Mouse (Mus musculus) liver, embryonic 12.5 days (tissue): Measurements from ENCODE around the gene Cldn34c4. TPM values are rescaled to one million over a fixed set of nuclear protein-coding genes. Genes with fewer than 3 reads are reported as not detected.

Experiments used
- ATAC-seq: fragments of 200-750 bp; cut with Nextera tagmentation; 2 replicates; pipeline ENCODE4 v1.8.0; 2017; ENCODE audit warnings: moderate number of reproducible peaks, mild to moderate bottlenecking, moderate library complexity
- H3K27ac ChIP-seq: fragments of 300-500 bp; sonication (generic); 2 replicates; pipeline ENCODE4 v1.5.1; 2016; ENCODE audit warnings: mild to moderate bottlenecking
- H3K27me3 ChIP-seq: fragments of 300-500 bp; sonication (generic); replicated peaks from 2 replicates; pipeline ENCODE4 v1.6.1; 2016; ENCODE audit warnings: mild to moderate bottlenecking, moderate library complexity
- H3K36me3 ChIP-seq: fragments of 300-500 bp; sonication (generic); 2 replicates; pipeline ENCODE4 v1.6.1; 2016; ENCODE audit warnings: mild to moderate bottlenecking, moderate library complexity
- H3K4me1 ChIP-seq: fragments of 300-500 bp; sonication (generic); 2 replicates; pipeline ENCODE4 v1.6.1; 2016
- H3K4me2 ChIP-seq: fragments of 300-500 bp; sonication (generic); 2 replicates; pipeline ENCODE4 v1.6.1; 2016; ENCODE audit warnings: mild to moderate bottlenecking, moderate library complexity
- H3K4me3 ChIP-seq: fragments of 300-500 bp; sonication (generic); 2 replicates; pipeline ENCODE4 v1.5.1; 2016; ENCODE audit warnings: mild to moderate bottlenecking, moderate library complexity
- H3K9ac ChIP-seq: fragments of 300-500 bp; sonication (generic); 2 replicates; pipeline ENCODE4 v1.6.1; 2016; ENCODE audit warnings: mild to moderate bottlenecking, moderate library complexity
- H3K9me3 ChIP-seq: fragments of 300-500 bp; sonication (generic); replicated peaks from 2 replicates; pipeline ENCODE4 v1.6.1; 2016; ENCODE audit warnings: mild to moderate bottlenecking, moderate library complexity
- WGBS: fragments of 180-500 bp; shearing (Covaris S2); methylation state at CpG from one replicate; pipeline ENCODE4 v1.1.7; 2016; ENCODE audit not compliant: insufficient replicate concordance; 5-methylcytosine and 5-hydroxymethylcytosine counted together
- polyA plus RNA-seq: library from polyadenylated mRNA; unstranded; fragments of >200 nt; fragmentation: Nextera tagmentation; extraction: Ambion mirVana; gene quantifications from 2 replicates; pipeline ENCODE4 v1.2.1, GENCODE M21; 2016

The Cldn34c4 gene
- not detected in 2 replicates for polyA plus RNA-seq

- WGBS = 46% methylated on average over 2 of the region's 2 CpGs
- no peaks in the 10 kb centered on the region for H3K36me3 ChIP-seq
- ATAC-seq = no peak
Observed at GRCm38 (mm10) chrX:127736454-127736853, at the start of gene Cldn34c4. Gene Cldn34c4 (minus strand): TSS chrX:127736554.

GRCm38 (mm10) chrX:127747062-127747461 is 10.7 kb upstream of the Cldn34c4 start:
- no peak overlapping the region for H3K4me3 ChIP-seq
- H3K27ac ChIP-seq = no peak overlapping the region
- no peak for ATAC-seq
- no peaks in the 10 kb centered on the region for H3K27me3 ChIP-seq
- 65% methylated on average over 4 of the region's 4 CpGs for WGBS
- H3K9ac ChIP-seq = no peak overlapping the region
- H3K36me3 ChIP-seq = no peaks in the 10 kb centered on the region
- H3K4me1 ChIP-seq = no peaks in the 10 kb centered on the region
- H3K4me2 ChIP-seq = no peak overlapping the region
- no peaks in the 10 kb centered on the region for H3K9me3 ChIP-seq

More at GRCm38 (mm10) chrX:127736454-127736853, at the start of gene Cldn34c4:
- Histone ChIP-seq H3K4me1 (no peaks in the 10 kb centered on the region), H3K27me3 (no peaks in the 10 kb centered on the region), H3K9me3 (no peaks in the 10 kb centered on the region), H3K9ac (no peak within 1 kb of the TSS), H3K4me3 (no peak within 1 kb of the TSS), H3K4me2 (no peak within 1 kb of the TSS), H3K27ac (no peak within 1 kb of the TSS)
